Mouse (Mus musculus) intestine, embryonic 14.5 days (tissue): Measurements from ENCODE around the gene Kcnk1. TPM values are rescaled to one million over a fixed set of nuclear protein-coding genes. Genes with fewer than 3 reads are reported as not detected.

Experiments
- ATAC-seq: fragments of 200-750 bp; cut with Nextera tagmentation; replicated peaks from 2 replicates; pipeline ENCODE4 v1.8.0; 2017; ENCODE audit warnings: low read depth, moderate number of reproducible peaks, moderate TSS enrichment, moderate library complexity; ENCODE audit not compliant: low FRiP score, low TSS enrichment
- DNase-seq: peaks from one replicate; pipeline ENCODE4 v3.0.0-alpha.2; 2018; ENCODE audit warnings: low spot score
- H3K27ac ChIP-seq: fragments of 300-500 bp; sonication (generic); 2 replicates; pipeline ENCODE4 v1.5.1; 2014; ENCODE audit warnings: low read depth, mild to moderate bottlenecking, control low read depth
- H3K27me3 ChIP-seq: fragments of 300-500 bp; sonication (generic); replicated peaks from 2 replicates; pipeline ENCODE4 v1.6.1; 2014; ENCODE audit warnings: low read length, control low read depth; ENCODE audit not compliant: control insufficient read depth, insufficient read depth
- H3K36me3 ChIP-seq: fragments of 300-500 bp; sonication (generic); 2 replicates; pipeline ENCODE4 v1.6.1; 2014; ENCODE audit warnings: low read length, control low read depth; ENCODE audit not compliant: control insufficient read depth, insufficient read depth
- H3K4me1 ChIP-seq: fragments of 300-500 bp; sonication (generic); replicated peaks from 2 replicates; pipeline ENCODE4 v1.6.1; 2014; ENCODE audit warnings: low read length, control low read depth, mixed read lengths; ENCODE audit not compliant: control insufficient read depth, insufficient read depth
- H3K4me2 ChIP-seq: fragments of 300-500 bp; sonication (generic); 2 replicates; pipeline ENCODE4 v1.6.1; 2014; ENCODE audit warnings: low read length
- H3K4me3 ChIP-seq: fragments of 300-500 bp; sonication (generic); 2 replicates; pipeline ENCODE4 v1.5.1; 2014; ENCODE audit warnings: low read depth, low read length, control low read depth, mixed read lengths
- H3K9ac ChIP-seq: fragments of 300-500 bp; sonication (generic); 2 replicates; pipeline ENCODE4 v1.6.1; 2014; ENCODE audit warnings: mild to moderate bottlenecking, low read length
- H3K9me3 ChIP-seq: fragments of 300-500 bp; sonication (generic); 2 replicates; pipeline ENCODE4 v1.6.1; 2016; ENCODE audit warnings: low read length, control low read depth; ENCODE audit not compliant: control insufficient read depth
- WGBS: fragments of 180-500 bp; shearing (Covaris S2); extraction: QIAGEN DNeasy Blood & Tissue Kit; methylation state at CpG from one replicate; pipeline ENCODE4 v1.1.7; 2014; 5-methylcytosine and 5-hydroxymethylcytosine counted together
- polyA plus RNA-seq: library from polyadenylated mRNA; unstranded; fragments of >200 nt; fragmentation: Nextera tagmentation; extraction: Ambion mirVana; gene quantifications from 2 replicates; pipeline ENCODE4 v1.2.1, GENCODE M21; 2014

Kcnk1 gene
- polyA plus RNA-seq, 1 experiment from 2014 or later: 50.3 TPM

- Histone ChIP-seq H3K4me2 (no peak overlapping the region), H3K4me3 (no peak overlapping the region), H3K27ac (no peak overlapping the region), H3K9me3 (no peaks in the 10 kb centered on the region), H3K4me1 (no peaks in the 10 kb centered on the region), H3K27me3 (no peaks in the 10 kb centered on the region), H3K9ac (no peak overlapping the region), H3K36me3 (no peaks in the 10 kb centered on the region)
- ATAC-seq (no peak), DNase-seq (no peak)
- WGBS: 61% methylated on average over 6 of the region's 6 CpGs
These were observed 7.9 kb upstream of the Kcnk1 start for GRCm38 (mm10) chr8:125986999-125987589.

GRCm38 (mm10) chr8:125987996-125988395 is 7.0 kb upstream of the Kcnk1 start:
- DNase-seq (no peak), ATAC-seq (no peak)
- Histone ChIP-seq H3K36me3 (no peaks in the 10 kb centered on the region), H3K27me3 (no peaks in the 10 kb centered on the region), H3K4me2 (no peak overlapping the region), H3K9ac (no peak overlapping the region), H3K4me3 (no peak overlapping the region), H3K9me3 (no peaks in the 10 kb centered on the region), H3K4me1 (no peaks in the 10 kb centered on the region), H3K27ac (no peak overlapping the region)
- 54% methylated on average over 2 of the region's 2 CpGs for WGBS

GRCm38 (mm10) chr8:125993636-125994035 is 1.3 kb upstream of the Kcnk1 start:
- no peak for DNase-seq
- Histone ChIP-seq H3K36me3 (no peaks in the 10 kb centered on the region), H3K9ac (no peak overlapping the region), H3K27me3 (peaks cover 20% of the 10 kb centered on the region; the same call in 1 of the 2 replicates), H3K4me1 (peaks cover 3% of the 10 kb centered on the region), H3K9me3 (no peaks in the 10 kb centered on the region), H3K4me2 (no peak overlapping the region), H3K4me3 (no peak overlapping the region), H3K27ac (no peak overlapping the region)
- no peak for ATAC-seq
- WGBS: 37% methylated on average over 9 of the region's 9 CpGs

- H3K27me3 ChIP-seq: peaks cover 20% of the 10 kb centered on the region; the same call in 1 of the 2 replicates
- peak overlapping the region; percentile 61 for H3K9ac ChIP-seq
- H3K4me3 ChIP-seq: peak overlapping the region; percentile 59
- ATAC-seq (no peak), DNase-seq (peak; percentile 58)
- peaks cover 3% of the 10 kb centered on the region for H3K4me1 ChIP-seq
- H3K4me2 ChIP-seq: peak overlapping the region; percentile 76
- no peaks in the 10 kb centered on the region for H3K36me3 ChIP-seq
- peak overlapping the region; percentile 67 for H3K27ac ChIP-seq
- no peaks in the 10 kb centered on the region for H3K9me3 ChIP-seq
- WGBS: 20% methylated on average over 14 of the region's 14 CpGs
These were observed 1.3 kb downstream of the Kcnk1 start for GRCm38 (mm10) chr8:125996031-125996839.

- DNase-seq: peak; percentile 54
- no peak; the same call in 1 of the 2 replicates for ATAC-seq
- Histone ChIP-seq H3K4me1 (peaks cover 3% of the 10 kb centered on the region), H3K4me3 (peak overlapping the region; percentile 59), H3K9ac (no peak overlapping the region), H3K27me3 (peaks cover 20% of the 10 kb centered on the region; the same call in 1 of the 2 replicates), H3K4me2 (peak overlapping the region; percentile 76), H3K27ac (no peak overlapping the region), H3K36me3 (no peaks in the 10 kb centered on the region), H3K9me3 (no peaks in the 10 kb centered on the region)
- WGBS: 19% methylated on average over 6 of the region's 6 CpGs
These were observed 2.0 kb downstream of the Kcnk1 start for GRCm38 (mm10) chr8:125996980-125997379.

GRCm38 (mm10) chr8:125997550-125997949 is 2.6 kb downstream of the Kcnk1 start:
- DNase-seq (no peak), ATAC-seq (no peak)
- H3K27ac ChIP-seq: no peak overlapping the region
- peaks cover 20% of the 10 kb centered on the region; the same call in 1 of the 2 replicates for H3K27me3 ChIP-seq
- peaks cover 3% of the 10 kb centered on the region for H3K4me1 ChIP-seq
- no peaks in the 10 kb centered on the region for H3K9me3 ChIP-seq
- 51% methylated on average over 5 of the region's 5 CpGs for WGBS
- H3K9ac ChIP-seq: no peak overlapping the region
- no peaks in the 10 kb centered on the region for H3K36me3 ChIP-seq
- H3K4me3 ChIP-seq: 0 out of 2 replicates have a peak overlapping the region, but pooled peaks have one; percentile 4
- H3K4me2 ChIP-seq: peak overlapping the region; percentile 76

GRCm38 (mm10) chr8:125999842-126000395 is 4.9 kb downstream of the Kcnk1 start:
- no peak for ATAC-seq
- WGBS: 65% methylated on average over 7 of the region's 7 CpGs
- Histone ChIP-seq H3K4me1 (peaks cover 3% of the 10 kb centered on the region), H3K9me3 (no peaks in the 10 kb centered on the region), H3K9ac (no peak overlapping the region), H3K4me3 (no peak overlapping the region), H3K4me2 (no peak overlapping the region), H3K27me3 (peaks cover 14% of the 10 kb centered on the region; the same call in 1 of the 2 replicates), H3K36me3 (no peaks in the 10 kb centered on the region), H3K27ac (no peak overlapping the region)
- no peak for DNase-seq

- Histone ChIP-seq H3K9me3 (no peaks in the 10 kb centered on the region), H3K4me3 (no peak overlapping the region), H3K4me1 (peaks cover 8% of the 10 kb centered on the region), H3K27ac (no peak overlapping the region), H3K4me2 (no peak overlapping the region), H3K27me3 (no peaks in the 10 kb centered on the region), H3K9ac (no peak overlapping the region), H3K36me3 (no peaks in the 10 kb centered on the region)
- no peak for ATAC-seq
- 92% methylated on average over 6 of the region's 6 CpGs for WGBS
- no peak for DNase-seq
These were observed 8.6 kb downstream of the Kcnk1 start for GRCm38 (mm10) chr8:126003546-126003945.
